Mouse (Mus musculus): ENCODE data around the gene Iars2. TPM values are rescaled to one million over a fixed set of nuclear protein-coding genes. Genes with fewer than 3 reads are reported as not detected.

Iars2 gene
- polyA plus RNA-seq, 2 experiments: 26.7 to 29.0 TPM

- no peak overlapping the region for H3K27ac ChIP-seq (replicated peaks; ENCODE audit: low read depth, low read length)
- H3K4me1 ChIP-seq (ENCODE audit: control insufficient read depth, insufficient read depth, low read length): no peaks in the 10 kb centered on the region
- H3K4me2 ChIP-seq (replicated peaks; ENCODE audit: low read depth, low read length, severe bottlenecking): no peak overlapping the region
- no peak for TF ChIP-seq POLR2A (IDR thresholded peaks at IDR 0.05; ENCODE audit: borderline replicate concordance, extremely low read depth, insufficient read depth, insufficient read length)
- H3K9ac ChIP-seq (ENCODE audit: low read depth, low read length, severe bottlenecking): no peak overlapping the region
- DNase-seq (ENCODE audit: low spot score): no peak
- H3K4me3 ChIP-seq (replicated peaks; ENCODE audit: low read length): no peak overlapping the region
- H3K27me3 ChIP-seq (ENCODE audit: control insufficient read depth, insufficient read depth, low read length): no peaks in the 10 kb centered on the region
- no peak for ATAC-seq (ENCODE audit: low FRiP score, low read depth)
- no peaks in the 10 kb centered on the region for H3K9me3 ChIP-seq (ENCODE audit: control insufficient read depth, low read length)
- H3K36me3 ChIP-seq (ENCODE audit: control insufficient read depth, insufficient read depth, low read length): peaks cover 77% of the 10 kb centered on the region
- WGBS: 90% methylated on average over 8 of the region's 8 CpGs
These were observed 14.2 kb upstream of the Iars2 start for GRCm38 (mm10) chr1:185343422-185343821.

DNA sequence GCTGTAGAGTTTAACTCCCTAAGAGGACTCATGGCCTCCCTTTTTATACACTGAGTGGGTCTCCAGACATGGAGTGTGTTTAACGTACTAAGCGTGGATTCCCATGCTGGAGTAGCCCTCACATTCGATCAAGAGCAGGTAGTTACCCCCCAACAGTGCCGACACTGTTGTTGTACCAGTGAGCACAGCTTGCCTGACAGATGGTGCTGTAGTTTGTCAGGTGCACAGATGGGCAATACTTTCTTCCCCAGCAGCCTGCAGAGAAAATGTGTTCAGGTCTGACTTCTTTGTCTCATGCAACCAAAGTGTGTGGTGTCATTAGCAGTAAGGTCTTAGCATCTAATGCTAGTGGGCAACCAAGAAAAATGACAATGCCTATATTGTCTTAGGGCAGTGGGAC, 13.2 kb upstream of the Iars2 start:
- no peak overlapping the region for H3K9ac ChIP-seq (ENCODE audit: low read depth, low read length, severe bottlenecking)
- TF ChIP-seq POLR2A (IDR thresholded peaks at IDR 0.05; ENCODE audit: borderline replicate concordance, extremely low read depth, insufficient read depth, insufficient read length): no peak
- WGBS: 93% methylated on average over 4 of the region's 4 CpGs
- no peak overlapping the region for H3K4me2 ChIP-seq (replicated peaks; ENCODE audit: low read depth, low read length, severe bottlenecking)
- H3K9me3 ChIP-seq (ENCODE audit: control insufficient read depth, low read length): no peaks in the 10 kb centered on the region
- no peaks in the 10 kb centered on the region for H3K27me3 ChIP-seq (ENCODE audit: control insufficient read depth, insufficient read depth, low read length)
- H3K27ac ChIP-seq (replicated peaks; ENCODE audit: low read depth, low read length): no peak overlapping the region
- peaks cover 72% of the 10 kb centered on the region for H3K36me3 ChIP-seq (ENCODE audit: control insufficient read depth, insufficient read depth, low read length)
- no peaks in the 10 kb centered on the region for H3K4me1 ChIP-seq (ENCODE audit: control insufficient read depth, insufficient read depth, low read length)
- DNase-seq (ENCODE audit: low spot score): no peak
- H3K4me3 ChIP-seq (replicated peaks; ENCODE audit: low read length): no peak overlapping the region
- ATAC-seq (ENCODE audit: low FRiP score, low read depth): no peak

DNA sequence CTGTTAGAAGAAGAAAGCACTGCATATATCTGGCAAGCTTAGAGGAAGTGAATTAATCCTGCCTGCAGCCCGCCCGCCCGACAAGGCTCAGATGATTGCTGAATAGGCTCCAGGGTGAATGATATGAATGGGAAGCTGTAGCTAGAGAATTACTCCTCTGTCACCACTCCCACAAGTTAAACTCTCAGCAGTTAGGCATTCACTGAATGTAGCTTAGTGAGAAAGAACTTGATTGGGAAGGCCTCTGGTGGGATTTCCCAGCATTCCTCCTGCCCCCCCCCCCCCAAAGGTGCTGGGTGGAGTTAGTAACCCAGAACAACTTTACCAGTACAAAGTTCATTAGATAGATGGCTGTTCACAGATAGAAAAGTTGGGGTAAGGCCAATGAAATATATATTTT, 7.3 kb upstream of the Iars2 start:
- H3K4me3 ChIP-seq (replicated peaks; ENCODE audit: low read length): no peak overlapping the region
- no peak overlapping the region for H3K27ac ChIP-seq (replicated peaks; ENCODE audit: low read depth, low read length)
- peaks cover 22% of the 10 kb centered on the region for H3K36me3 ChIP-seq (ENCODE audit: control insufficient read depth, insufficient read depth, low read length)
- no peak overlapping the region for H3K4me2 ChIP-seq (replicated peaks; ENCODE audit: low read depth, low read length, severe bottlenecking)
- no peaks in the 10 kb centered on the region for H3K27me3 ChIP-seq (ENCODE audit: control insufficient read depth, insufficient read depth, low read length)
- ATAC-seq (ENCODE audit: low FRiP score, low read depth): no peak
- WGBS: 71% methylated on average over 3 of the region's 3 CpGs
- TF ChIP-seq POLR2A (IDR thresholded peaks at IDR 0.05; ENCODE audit: borderline replicate concordance, extremely low read depth, insufficient read depth, insufficient read length): no peak
- no peak overlapping the region for H3K9ac ChIP-seq (ENCODE audit: low read depth, low read length, severe bottlenecking)
- DNase-seq (ENCODE audit: low spot score): no peak
- peaks cover 10% of the 10 kb centered on the region for H3K4me1 ChIP-seq (ENCODE audit: control insufficient read depth, insufficient read depth, low read length)
- H3K9me3 ChIP-seq (ENCODE audit: control insufficient read depth, low read length): no peaks in the 10 kb centered on the region

DNA sequence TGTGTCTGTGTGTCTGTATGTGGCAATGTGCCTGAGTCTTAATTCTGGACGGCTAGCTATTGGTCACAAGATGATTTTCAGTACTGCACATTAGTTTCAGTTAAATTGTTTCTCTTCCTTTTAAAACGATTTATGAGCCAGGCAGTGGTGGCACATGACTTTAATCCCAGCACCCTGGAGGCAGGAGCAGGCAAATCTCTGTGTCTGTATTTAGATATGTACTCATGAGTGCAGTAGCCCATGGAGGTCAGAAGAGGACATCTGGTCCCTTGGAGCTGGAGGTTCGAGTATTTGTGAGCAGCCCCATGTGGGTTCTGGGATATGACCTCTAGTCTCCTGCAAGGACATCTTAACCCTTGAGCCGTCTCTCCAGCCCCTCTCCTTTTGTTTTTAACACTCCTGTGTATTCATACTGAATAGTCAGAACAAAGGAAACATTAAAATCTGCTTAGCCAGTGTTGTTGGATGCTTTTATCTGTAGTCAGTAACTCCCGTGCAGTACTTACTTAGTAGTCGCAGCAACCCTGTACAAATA, 6.1 kb upstream of the Iars2 start:
- Histone ChIP-seq H3K4me2 (replicated peaks; ENCODE audit: low read depth, low read length, severe bottlenecking) (no peak overlapping the region), H3K4me3 (replicated peaks; ENCODE audit: low read length) (no peak overlapping the region), H3K27ac (replicated peaks; ENCODE audit: low read depth, low read length) (no peak overlapping the region), H3K27me3 (ENCODE audit: control insufficient read depth, insufficient read depth, low read length) (no peaks in the 10 kb centered on the region), H3K4me1 (ENCODE audit: control insufficient read depth, insufficient read depth, low read length) (peaks cover 10% of the 10 kb centered on the region), H3K9me3 (ENCODE audit: control insufficient read depth, low read length) (no peaks in the 10 kb centered on the region), H3K36me3 (ENCODE audit: control insufficient read depth, insufficient read depth, low read length) (peaks cover 14% of the 10 kb centered on the region), H3K9ac (ENCODE audit: low read depth, low read length, severe bottlenecking) (no peak overlapping the region)
- WGBS: 75% methylated on average over 6 of the region's 6 CpGs
- TF ChIP-seq POLR2A (IDR thresholded peaks at IDR 0.05; ENCODE audit: borderline replicate concordance, extremely low read depth, insufficient read depth, insufficient read length): no peak
- no peak for DNase-seq (ENCODE audit: low spot score)
- no peak for ATAC-seq (ENCODE audit: low FRiP score, low read depth)

GRCm38 (mm10) chr1:185334136-185334535, 4.9 kb upstream of the Iars2 start:
- no peak for TF ChIP-seq POLR2A (IDR thresholded peaks at IDR 0.05; ENCODE audit: borderline replicate concordance, extremely low read depth, insufficient read depth, insufficient read length)

GRCm38 (mm10) chr1:185333651-185334050, 4.5 kb upstream of the Iars2 start:
- no peak overlapping the region for H3K27ac ChIP-seq (replicated peaks; ENCODE audit: low read depth, low read length)
- peaks cover 5% of the 10 kb centered on the region; the same call in 1 of the 2 replicates for H3K36me3 ChIP-seq (ENCODE audit: control insufficient read depth, insufficient read depth, low read length)
- H3K4me3 ChIP-seq (replicated peaks; ENCODE audit: low read length): no peak overlapping the region
- DNase-seq (ENCODE audit: low spot score) (no peak), ATAC-seq (ENCODE audit: low FRiP score, low read depth) (no peak)
- no peaks in the 10 kb centered on the region for H3K9me3 ChIP-seq (ENCODE audit: control insufficient read depth, low read length)
- H3K27me3 ChIP-seq (ENCODE audit: control insufficient read depth, insufficient read depth, low read length): no peaks in the 10 kb centered on the region
- WGBS: 89% methylated on average over 5 of the region's 5 CpGs
- no peak for TF ChIP-seq POLR2A (IDR thresholded peaks at IDR 0.05; ENCODE audit: borderline replicate concordance, extremely low read depth, insufficient read depth, insufficient read length)
- peaks cover 10% of the 10 kb centered on the region for H3K4me1 ChIP-seq (ENCODE audit: control insufficient read depth, insufficient read depth, low read length)
- no peak overlapping the region for H3K9ac ChIP-seq (ENCODE audit: low read depth, low read length, severe bottlenecking)
- H3K4me2 ChIP-seq (replicated peaks; ENCODE audit: low read depth, low read length, severe bottlenecking): no peak overlapping the region

More at GRCm38 (mm10) chr1:185334136-185334535, 4.9 kb upstream of the Iars2 start:
- ATAC-seq (ENCODE audit: low FRiP score, low read depth) (no peak), DNase-seq (ENCODE audit: low spot score) (no peak)
- Histone ChIP-seq H3K9me3 (ENCODE audit: control insufficient read depth, low read length) (no peaks in the 10 kb centered on the region), H3K9ac (ENCODE audit: low read depth, low read length, severe bottlenecking) (no peak overlapping the region), H3K27ac (replicated peaks; ENCODE audit: low read depth, low read length) (no peak overlapping the region), H3K4me2 (replicated peaks; ENCODE audit: low read depth, low read length, severe bottlenecking) (no peak overlapping the region), H3K4me3 (replicated peaks; ENCODE audit: low read length) (no peak overlapping the region), H3K36me3 (ENCODE audit: control insufficient read depth, insufficient read depth, low read length) (peaks cover 5% of the 10 kb centered on the region; the same call in 1 of the 2 replicates), H3K27me3 (ENCODE audit: control insufficient read depth, insufficient read depth, low read length) (no peaks in the 10 kb centered on the region), H3K4me1 (ENCODE audit: control insufficient read depth, insufficient read depth, low read length) (peaks cover 10% of the 10 kb centered on the region)
- 85% methylated on average over 4 of the region's 4 CpGs for WGBS

Measured in limb, embryonic 14.5 days (tissue).